Mouse (Mus musculus) left cerebral cortex, postnatal 10 days (tissue): Measurements from ENCODE around the gene Yrdc. TPM values are rescaled to one million over a fixed set of nuclear protein-coding genes. Genes with fewer than 3 reads are reported as not detected.

Experiments used
- DNase-seq, 2 experiments: peaks; one replicate each; pipeline ENCODE4 v3.0.0; 2021 to 2022; ENCODE audit warnings: low spot score in 2 of 2, mixed read lengths in 1 of 2; ENCODE audit errors: extremely low spot score in 1 of 2
- intact Hi-C: fragments of 180-260 bp; cut with DNase I; formaldehyde crosslinking; loops from one replicate; pipeline ENCODE4 v1.15.1; 2025
- total RNA-seq, 2 experiments: library from RNA; stranded (reverse); gene quantifications; 2 replicates each; pipeline ENCODE4 v1.2.3; 2021

Yrdc gene
- total RNA-seq, 2 experiments from 2014 or later: 27.9 to 33.3 TPM

GRCm38 (mm10) chr4:124899906-124900305 lies 49.4 kb downstream of the Yrdc start:
- intact Hi-C loops: no loop called here

More at GRCm38 (mm10) chr4:124899906-124900305, 49.4 kb downstream of the Yrdc start:
- DNase-seq: no peak

Other genes with a start within 250 kb of the Yrdc start
- under 1 TPM; 0.54 to 0.71 TPM for gene 3100002H09Rik, start 239.9 kb upstream of the Yrdc start, total RNA-seq
- 10 to 100 TPM; 31.3 to 33.5 TPM for gene Pou3f1, start 193.9 kb upstream of the Yrdc start, total RNA-seq
- 10 to 100 TPM; 15.2 to 15.8 TPM for gene Utp11, start 157.1 kb upstream of the Yrdc start, total RNA-seq
- 1 to 10 TPM; 3.8 to 4.5 TPM for gene Fhl3, start 150.0 kb upstream of the Yrdc start, total RNA-seq
- gene Sf3a3, start 135.9 kb upstream of the Yrdc start, total RNA-seq: 10 to 100 TPM; 36.3 to 36.6 TPM
- 10 to 100 TPM; 34.8 to 38.5 TPM for gene Inpp5b, start 108.8 kb upstream of the Yrdc start, total RNA-seq
- gene Mtf1, start 48.6 kb upstream of the Yrdc start, total RNA-seq: 10 to 100 TPM; 22.8 to 24.4 TPM
- 10 to 100 TPM; 87.8 to 97.6 TPM for gene 1110065P20Rik, start 517 bp downstream of the Yrdc start, total RNA-seq
- 10 to 100 TPM; 54.0 TPM for gene Maneal, start 11.5 kb downstream of the Yrdc start, total RNA-seq
- gene Epha10, start 30.2 kb downstream of the Yrdc start, total RNA-seq: 10 to 100 TPM; 25.4 to 27.5 TPM
- gene 9930104L06Rik, start 86.4 kb downstream of the Yrdc start, total RNA-seq: 10 to 100 TPM; 16.3 to 19.3 TPM
- 1 to 10 TPM; 4.0 to 4.4 TPM for gene Cdca8, start 88.6 kb downstream of the Yrdc start, total RNA-seq
- gene Rspo1, start 135.8 kb downstream of the Yrdc start, total RNA-seq: 1 to 10 TPM; 3.5 to 4.1 TPM
- 10 to 100 TPM; 75.2 to 77.3 TPM for gene Gnl2, start 165.9 kb downstream of the Yrdc start, total RNA-seq
- under 1 TPM; 0.16 to 0.21 TPM for gene Dnali1, start 215.0 kb downstream of the Yrdc start, total RNA-seq
- 10 to 100 TPM; 12.8 to 13.7 TPM for gene Snip1, start 216.0 kb downstream of the Yrdc start, total RNA-seq
- gene Meaf6, start 234.5 kb downstream of the Yrdc start, total RNA-seq: 100 to 1,000 TPM; 142 to 151 TPM